Mouse (Mus musculus) intestine, embryonic 14.5 days (tissue): ENCODE results near the gene Ints1. TPM values are rescaled to one million over a fixed set of nuclear protein-coding genes. Genes with fewer than 3 reads are reported as not detected.
"Not testable (repeated sequence)": the region's sequence is repeated elsewhere in the genome, so short reads cannot be mapped to it uniquely, and the experiment has no call there.

Source experiments
- ATAC-seq: fragments of 200-750 bp; cut with Nextera tagmentation; replicated peaks from 2 replicates; pipeline ENCODE4 v1.8.0; 2017; ENCODE audit warnings: low read depth, moderate number of reproducible peaks, moderate TSS enrichment, moderate library complexity; ENCODE audit not compliant: low FRiP score, low TSS enrichment
- DNase-seq: peaks from one replicate; pipeline ENCODE4 v3.0.0-alpha.2; 2018; ENCODE audit warnings: low spot score
- H3K27ac ChIP-seq: fragments of 300-500 bp; sonication (generic); 2 replicates; pipeline ENCODE4 v1.5.1; 2014; ENCODE audit warnings: low read depth, mild to moderate bottlenecking, control low read depth
- H3K27me3 ChIP-seq: fragments of 300-500 bp; sonication (generic); replicated peaks from 2 replicates; pipeline ENCODE4 v1.6.1; 2014; ENCODE audit warnings: low read length, control low read depth; ENCODE audit not compliant: control insufficient read depth, insufficient read depth
- H3K36me3 ChIP-seq: fragments of 300-500 bp; sonication (generic); 2 replicates; pipeline ENCODE4 v1.6.1; 2014; ENCODE audit warnings: low read length, control low read depth; ENCODE audit not compliant: control insufficient read depth, insufficient read depth
- H3K4me1 ChIP-seq: fragments of 300-500 bp; sonication (generic); replicated peaks from 2 replicates; pipeline ENCODE4 v1.6.1; 2014; ENCODE audit warnings: low read length, control low read depth, mixed read lengths; ENCODE audit not compliant: control insufficient read depth, insufficient read depth
- H3K4me2 ChIP-seq: fragments of 300-500 bp; sonication (generic); 2 replicates; pipeline ENCODE4 v1.6.1; 2014; ENCODE audit warnings: low read length
- H3K4me3 ChIP-seq: fragments of 300-500 bp; sonication (generic); 2 replicates; pipeline ENCODE4 v1.5.1; 2014; ENCODE audit warnings: low read depth, low read length, control low read depth, mixed read lengths
- H3K9ac ChIP-seq: fragments of 300-500 bp; sonication (generic); 2 replicates; pipeline ENCODE4 v1.6.1; 2014; ENCODE audit warnings: mild to moderate bottlenecking, low read length
- H3K9me3 ChIP-seq: fragments of 300-500 bp; sonication (generic); 2 replicates; pipeline ENCODE4 v1.6.1; 2016; ENCODE audit warnings: low read length, control low read depth; ENCODE audit not compliant: control insufficient read depth
- WGBS: fragments of 180-500 bp; shearing (Covaris S2); extraction: QIAGEN DNeasy Blood & Tissue Kit; methylation state at CpG from one replicate; pipeline ENCODE4 v1.1.7; 2014; 5-methylcytosine and 5-hydroxymethylcytosine counted together
- polyA plus RNA-seq: library from polyadenylated mRNA; unstranded; fragments of >200 nt; fragmentation: Nextera tagmentation; extraction: Ambion mirVana; gene quantifications from 2 replicates; pipeline ENCODE4 v1.2.1, GENCODE M21; 2014

The Ints1 gene
- polyA plus RNA-seq, 1 experiment from 2014 or later: 42.5 TPM

DNA sequence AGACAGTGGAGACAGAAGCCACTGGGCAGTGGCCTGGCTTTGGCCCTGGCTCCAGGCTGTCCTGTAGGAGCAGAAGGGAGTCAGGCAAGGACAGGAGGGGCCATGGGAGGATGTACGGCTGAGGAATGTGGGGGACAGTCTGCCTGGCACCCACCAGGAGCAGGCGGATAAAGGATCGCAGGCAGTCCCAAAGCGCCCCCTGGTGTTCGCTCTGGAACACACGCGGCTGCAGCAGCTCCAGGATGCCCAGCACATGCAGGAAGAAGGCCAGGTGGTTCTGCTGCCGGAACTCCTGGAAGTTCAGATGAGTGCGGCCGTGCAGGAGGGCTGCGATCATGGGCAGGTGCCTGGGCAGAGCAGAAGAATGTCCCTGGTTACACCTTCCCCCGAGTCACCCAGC is 20.7 kb downstream of the Ints1 start:
- WGBS: 37% methylated on average over 12 of the region's 12 CpGs
- no peaks in the 10 kb centered on the region for H3K9me3 ChIP-seq
- H3K9ac ChIP-seq: no peak overlapping the region
- ATAC-seq (no peak), DNase-seq (peak; percentile 79)
- H3K27ac ChIP-seq: no peak overlapping the region
- peaks cover 87% of the 10 kb centered on the region for H3K36me3 ChIP-seq
- H3K4me1 ChIP-seq: no peaks in the 10 kb centered on the region
- H3K4me3 ChIP-seq: no peak overlapping the region
- H3K4me2 ChIP-seq: no peak overlapping the region
- no peaks in the 10 kb centered on the region for H3K27me3 ChIP-seq

DNA sequence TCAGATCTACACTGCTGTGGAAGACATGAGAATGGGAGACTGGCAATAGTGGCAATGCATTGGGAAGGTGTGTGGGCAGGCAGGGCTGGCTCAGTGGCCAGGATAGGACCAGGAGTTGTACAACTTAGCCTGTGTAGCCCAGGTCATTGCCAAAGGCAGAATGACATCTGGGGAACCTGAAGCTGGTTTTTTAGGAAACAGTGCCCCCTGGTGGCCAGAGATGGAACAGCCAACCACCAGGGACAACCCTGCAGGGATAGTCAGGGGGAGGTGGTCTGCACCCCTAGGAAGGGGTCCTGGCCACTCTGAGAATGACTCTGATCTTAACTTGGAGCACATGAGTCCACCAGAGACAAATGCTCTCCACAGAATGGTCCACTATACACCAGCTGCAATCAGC is 24.9 kb downstream of the Ints1 start:
- no peak overlapping the region for H3K27ac ChIP-seq
- ATAC-seq (0 out of 2 replicates have a peak, but pooled peaks have one; percentile 7), DNase-seq (peak; percentile 92)
- no peaks in the 10 kb centered on the region for H3K4me1 ChIP-seq
- H3K4me2 ChIP-seq: no peak overlapping the region
- no peaks in the 10 kb centered on the region for H3K9me3 ChIP-seq
- H3K36me3 ChIP-seq: peaks cover 49% of the 10 kb centered on the region
- H3K9ac ChIP-seq: no peak overlapping the region
- H3K27me3 ChIP-seq: no peaks in the 10 kb centered on the region
- no peak overlapping the region for H3K4me3 ChIP-seq

DNA sequence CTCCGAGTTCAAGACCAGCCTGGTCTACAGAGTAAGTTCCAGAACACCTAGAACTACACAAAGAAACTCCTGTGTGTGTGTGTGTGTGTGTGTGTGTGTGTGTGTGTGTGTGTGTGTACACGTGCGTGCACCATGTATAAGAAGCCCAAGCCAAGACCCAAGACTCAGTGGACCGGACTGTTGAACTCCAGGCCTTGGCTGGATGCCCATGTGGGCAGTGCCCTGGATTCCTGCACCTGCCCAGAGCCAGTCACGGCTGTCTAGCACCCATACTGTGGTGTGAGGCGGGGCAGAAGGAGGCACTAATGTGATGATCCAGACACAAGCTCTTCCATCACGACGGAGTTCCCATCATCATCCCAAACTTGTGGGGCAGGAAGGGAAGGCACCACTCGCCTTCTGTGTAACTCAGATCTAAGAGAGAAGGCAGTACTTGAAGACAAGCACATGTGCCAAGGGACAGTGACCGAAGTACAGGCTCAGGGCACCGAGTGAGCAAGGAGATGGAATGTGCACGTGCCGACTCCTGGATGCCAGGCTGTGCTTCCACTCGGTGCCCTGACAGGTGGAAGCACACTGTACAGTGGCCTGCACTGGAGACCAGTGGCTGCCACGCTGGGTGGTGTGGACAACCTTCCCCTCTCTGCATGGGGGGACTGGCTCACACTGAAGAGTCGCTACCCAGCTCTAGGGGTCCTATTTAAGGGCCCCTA is 25.9 kb downstream of the Ints1 start:
- no peaks in the 10 kb centered on the region for H3K27me3 ChIP-seq
- no peaks in the 10 kb centered on the region for H3K9me3 ChIP-seq
- H3K9ac ChIP-seq: no peak overlapping the region
- H3K27ac ChIP-seq: no peak overlapping the region
- H3K4me3 ChIP-seq: no peak overlapping the region
- ATAC-seq (no peak), DNase-seq (no peak)
- no peaks in the 10 kb centered on the region for H3K4me1 ChIP-seq
- peaks cover 41% of the 10 kb centered on the region for H3K36me3 ChIP-seq
- WGBS: 84% methylated on average over 16 of the region's 16 CpGs
- H3K4me2 ChIP-seq: no peak overlapping the region

DNA sequence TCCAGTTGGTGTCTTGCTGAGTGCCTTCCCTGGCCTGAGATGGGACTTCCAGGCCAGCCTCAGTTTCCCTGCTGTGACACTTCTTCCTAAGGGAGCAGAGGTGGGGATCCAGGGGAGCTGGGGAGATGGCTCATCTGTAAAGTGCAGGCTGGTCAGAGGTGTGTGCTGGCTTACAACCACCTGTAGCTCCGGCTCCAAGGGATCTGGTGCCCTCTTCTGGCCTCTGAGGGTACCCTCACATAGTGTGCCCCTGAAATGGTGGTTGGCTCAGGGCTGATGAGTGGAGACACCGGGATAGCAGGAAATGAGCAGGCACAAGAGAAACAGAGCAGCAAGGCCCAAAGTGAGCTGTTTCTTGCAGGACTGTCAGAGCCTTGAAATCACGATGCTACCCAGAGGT is 29.7 kb downstream of the Ints1 start:
- no peak overlapping the region for H3K4me2 ChIP-seq
- H3K27ac ChIP-seq: no peak overlapping the region
- no peaks in the 10 kb centered on the region for H3K9me3 ChIP-seq
- H3K9ac ChIP-seq: no peak overlapping the region
- H3K4me3 ChIP-seq: no peak overlapping the region
- 6% methylated on average over 3 of the region's 3 CpGs for WGBS
- DNase-seq (peak; percentile 74), ATAC-seq (peak; percentile 66)
- no peaks in the 10 kb centered on the region for H3K4me1 ChIP-seq
- H3K36me3 ChIP-seq: peaks cover 9% of the 10 kb centered on the region; the same call in 1 of the 2 replicates
- H3K27me3 ChIP-seq: no peaks in the 10 kb centered on the region

DNA sequence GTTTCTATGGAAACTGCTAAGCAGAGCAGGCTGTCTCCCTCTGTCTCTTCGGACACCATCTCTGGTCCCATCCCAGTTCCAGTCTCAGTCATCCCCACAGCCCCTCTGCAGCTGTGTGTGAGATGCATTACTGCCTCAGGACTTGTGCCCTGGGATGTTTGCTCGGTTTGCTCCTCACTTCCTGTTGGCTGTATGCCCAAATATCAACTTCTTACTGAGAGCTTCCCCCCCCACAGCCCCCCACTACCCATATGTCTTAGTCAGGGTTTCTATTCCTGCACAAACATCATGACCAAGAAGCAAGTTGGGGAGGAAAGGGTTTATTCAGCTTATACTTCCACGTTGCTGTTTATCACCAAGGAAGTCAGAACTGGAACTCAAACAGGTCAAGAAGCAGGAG is 32.8 kb downstream of the Ints1 start:
- H3K9me3 ChIP-seq, DNase-seq, H3K9ac ChIP-seq, H3K4me3 ChIP-seq, H3K4me1 ChIP-seq, ATAC-seq, H3K27ac ChIP-seq, H3K4me2 ChIP-seq, H3K36me3 ChIP-seq, H3K27me3 ChIP-seq: not testable (repeated sequence)
- WGBS: 22% methylated on average over 3 of the region's 3 CpGs

DNA sequence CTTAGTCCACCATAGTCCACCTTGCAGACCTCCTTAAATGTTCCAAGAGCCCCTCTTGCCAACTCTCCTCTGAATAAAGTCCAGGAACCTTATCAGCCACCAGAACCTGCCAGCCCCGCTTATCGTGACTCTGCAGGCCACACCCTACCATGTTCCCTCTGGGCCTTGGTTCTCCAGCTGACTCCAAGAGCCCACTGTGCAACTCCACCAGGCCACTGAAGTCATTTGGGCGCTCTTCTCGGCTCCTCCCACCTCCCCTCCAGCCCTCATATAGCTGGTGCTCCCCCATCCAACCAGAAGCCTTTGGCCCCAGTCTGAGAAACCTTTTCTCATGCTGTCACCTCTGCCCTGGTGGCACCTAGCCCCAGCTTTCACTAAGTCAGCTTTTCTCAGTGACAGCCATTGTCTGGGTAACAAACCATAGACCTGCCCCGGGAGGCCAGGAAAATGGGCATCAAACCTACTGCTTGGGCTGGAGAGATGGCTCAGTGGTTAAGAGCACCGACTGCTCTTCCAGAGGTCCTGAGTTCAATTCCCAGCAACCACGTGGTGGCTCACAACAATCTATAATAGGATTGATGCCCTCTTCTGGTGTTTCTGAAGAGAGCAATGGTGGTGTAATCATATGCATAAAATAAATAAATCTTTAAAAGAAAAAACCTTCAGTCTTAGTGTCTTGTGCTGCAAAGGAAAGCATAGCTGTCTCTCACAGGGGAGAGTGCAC is 36.7 kb downstream of the Ints1 start:
- DNase-seq (no peak), ATAC-seq (no peak)
- 78% methylated on average over 7 of the region's 7 CpGs for WGBS
- Histone ChIP-seq H3K9me3 (no peaks in the 10 kb centered on the region), H3K4me1 (peaks cover 13% of the 10 kb centered on the region), H3K4me2 (no peak overlapping the region), H3K27ac (no peak overlapping the region), H3K36me3 (no peaks in the 10 kb centered on the region), H3K4me3 (no peak overlapping the region), H3K9ac (no peak overlapping the region), H3K27me3 (no peaks in the 10 kb centered on the region)

DNA sequence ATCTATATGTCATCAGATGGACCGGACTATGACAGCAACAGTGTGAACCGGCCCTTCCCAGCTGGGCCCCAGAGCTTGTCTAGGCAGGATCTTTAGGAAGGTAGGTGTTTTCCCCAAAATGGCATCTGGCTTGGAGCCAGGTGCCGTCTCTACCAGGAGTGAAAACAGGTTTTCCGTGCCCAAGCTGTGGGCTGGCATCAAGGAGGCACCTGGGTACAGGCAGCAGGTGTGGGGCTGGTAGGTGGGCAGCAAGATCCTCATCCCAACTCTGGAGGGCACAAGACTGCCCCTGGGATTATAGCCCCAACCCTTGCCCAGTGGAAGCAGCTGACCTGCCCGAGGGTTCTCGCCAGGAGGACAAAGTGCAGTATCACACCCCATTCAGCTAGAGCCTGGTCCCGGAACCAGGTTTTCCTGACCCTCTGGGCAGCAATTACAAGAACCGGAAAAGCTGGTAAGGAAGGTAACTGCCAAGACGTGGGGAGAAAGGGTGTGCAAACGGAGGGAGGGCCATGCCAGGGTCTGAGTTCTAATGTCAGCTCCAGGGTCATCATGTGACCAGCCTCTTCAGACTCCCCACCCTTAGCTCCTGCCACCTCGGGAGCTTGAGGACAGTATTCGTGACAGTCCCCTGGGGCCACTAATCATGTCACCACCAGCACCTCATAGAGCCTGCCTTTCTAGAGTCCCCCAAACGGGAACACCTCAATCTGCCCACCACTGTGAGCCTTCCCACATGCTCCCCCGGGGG is 37.5 kb downstream of the Ints1 start:
- 74% methylated on average over 14 of the region's 14 CpGs for WGBS
- Histone ChIP-seq H3K4me1 (peaks cover 14% of the 10 kb centered on the region), H3K27ac (no peak overlapping the region), H3K27me3 (no peaks in the 10 kb centered on the region), H3K9ac (no peak overlapping the region), H3K4me3 (no peak overlapping the region), H3K9me3 (no peaks in the 10 kb centered on the region), H3K36me3 (no peaks in the 10 kb centered on the region), H3K4me2 (no peak overlapping the region)
- ATAC-seq: no peak
- DNase-seq: no peak

DNA sequence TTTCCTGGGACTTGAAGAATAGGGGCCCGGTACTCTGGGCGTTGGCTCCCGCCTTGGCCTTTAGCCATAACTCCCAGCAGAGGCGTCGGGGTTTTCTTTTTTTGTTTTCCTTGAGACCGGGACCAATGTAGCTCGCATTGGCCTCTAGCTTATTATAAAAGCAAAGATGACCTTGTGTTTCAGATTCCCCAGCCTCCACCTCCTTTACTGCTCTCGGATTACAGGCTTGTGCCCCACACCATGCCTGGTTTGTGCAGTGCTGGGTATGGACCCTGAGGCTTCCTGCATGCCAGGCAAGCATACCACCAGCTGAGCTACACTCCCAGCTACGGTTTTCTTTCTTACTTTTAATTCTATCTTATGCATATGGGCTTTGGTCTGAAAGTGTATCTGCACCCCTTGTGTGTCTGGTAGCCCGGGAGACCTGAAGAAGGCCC is 39.0 kb downstream of the Ints1 start:
- H3K27ac ChIP-seq: peak overlapping the region; percentile 18; the same call in 1 of the 2 replicates

More for the DNA sequence above, 39.0 kb downstream of the Ints1 start:
- WGBS: 13% methylated on average over 10 of the region's 10 CpGs
- Histone ChIP-seq H3K4me1 (peaks cover 21% of the 10 kb centered on the region), H3K36me3 (no peaks in the 10 kb centered on the region), H3K4me2 (peak overlapping the region; percentile 66), H3K9ac (peak overlapping the region; percentile 2; the same call in 1 of the 2 replicates), H3K27me3 (no peaks in the 10 kb centered on the region), H3K9me3 (no peaks in the 10 kb centered on the region), H3K4me3 (peak overlapping the region; percentile 22; the same call in 1 of the 2 replicates)
- ATAC-seq (peak; percentile 52), DNase-seq (no peak)
